Mouse (Mus musculus) hindbrain, embryonic 12.5 days (tissue): ENCODE data around the gene Smoc1. TPM values are rescaled to one million over a fixed set of nuclear protein-coding genes. Genes with fewer than 3 reads are reported as not detected.
A peak's percentile ranks its signal among the peaks of the same experiment; 100 is the strongest.

Source experiments
- ATAC-seq: fragments of 200-750 bp; cut with Nextera tagmentation; 2 replicates; pipeline ENCODE4 v1.8.0; 2017; ENCODE audit warnings: moderate TSS enrichment; ENCODE audit not compliant: low FRiP score
- H3K27ac ChIP-seq: fragments of 300-500 bp; sonication (generic); 2 replicates; pipeline ENCODE4 v1.5.1; 2016; ENCODE audit warnings: mild to moderate bottlenecking
- H3K27me3 ChIP-seq: fragments of 300-500 bp; sonication (generic); 2 replicates; pipeline ENCODE4 v1.6.1; 2016; ENCODE audit warnings: mild to moderate bottlenecking
- H3K36me3 ChIP-seq: fragments of 300-500 bp; sonication (generic); 2 replicates; pipeline ENCODE4 v1.6.1; 2016; ENCODE audit warnings: mild to moderate bottlenecking
- H3K4me1 ChIP-seq: fragments of 300-500 bp; sonication (generic); 2 replicates; pipeline ENCODE4 v1.6.1; 2016
- H3K4me2 ChIP-seq: fragments of 300-500 bp; sonication (generic); replicated peaks from 2 replicates; pipeline ENCODE4 v1.6.1; 2016; ENCODE audit warnings: mild to moderate bottlenecking
- H3K4me3 ChIP-seq: fragments of 300-500 bp; sonication (generic); 2 replicates; pipeline ENCODE4 v1.5.1; 2016; ENCODE audit warnings: mild to moderate bottlenecking
- H3K9ac ChIP-seq: fragments of 300-500 bp; sonication (generic); 2 replicates; pipeline ENCODE4 v1.6.1; 2016; ENCODE audit warnings: mild to moderate bottlenecking, moderate library complexity
- H3K9me3 ChIP-seq: fragments of 300-500 bp; sonication (generic); replicated peaks from 2 replicates; pipeline ENCODE4 v1.6.1; 2016; ENCODE audit warnings: mild to moderate bottlenecking
- WGBS: fragments of 180-500 bp; shearing (Covaris S2); methylation state at CpG from one replicate; pipeline ENCODE4 v1.1.7; 2016; 5-methylcytosine and 5-hydroxymethylcytosine counted together
- polyA plus RNA-seq: library from polyadenylated mRNA; unstranded; fragments of >200 nt; fragmentation: Nextera tagmentation; extraction: Ambion mirVana; gene quantifications from 2 replicates; pipeline ENCODE4 v1.2.1, GENCODE M21; 2016

Smoc1 gene
- polyA plus RNA-seq, 1 experiment from 2014 or later = 22.6 TPM

DNA sequence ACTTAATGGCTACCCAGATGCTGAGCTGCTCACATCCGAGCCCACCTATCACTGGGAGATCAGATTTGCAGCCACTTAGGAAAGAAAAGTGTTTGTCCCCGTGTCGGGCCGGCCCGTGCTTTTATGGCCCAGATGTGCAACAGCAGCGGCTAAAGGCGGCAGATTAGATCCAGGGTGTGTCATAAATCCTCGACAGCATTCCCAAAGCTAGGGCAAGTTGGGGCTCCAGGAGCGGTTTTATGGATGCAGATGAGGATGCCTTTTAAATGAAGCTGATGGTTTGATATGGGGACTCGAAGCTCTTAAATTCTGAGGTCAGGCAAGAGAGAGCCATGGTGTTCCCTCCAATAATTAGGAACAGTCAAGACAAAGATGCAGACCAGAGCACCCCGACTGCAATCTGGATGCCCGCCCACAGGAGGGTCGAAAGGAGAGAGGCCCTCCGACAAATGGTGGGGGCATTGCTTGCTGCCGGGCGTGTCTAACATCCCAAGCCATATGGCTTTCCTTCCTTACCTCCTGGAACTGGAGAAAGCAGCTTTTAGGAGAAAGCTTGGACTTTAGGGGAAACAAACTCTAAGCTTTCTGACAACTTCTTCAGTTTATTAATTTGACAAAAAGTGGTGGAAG lies 1.8 kb downstream of the Smoc1 start:
- Histone ChIP-seq H3K27ac (no peak overlapping the region), H3K9ac (peak overlapping the region; percentile 76), H3K4me2 (peak overlapping the region; percentile 86), H3K4me3 (peak overlapping the region; percentile 77), H3K27me3 (peaks cover 24% of the 10 kb centered on the region), H3K9me3 (no peaks in the 10 kb centered on the region), H3K4me1 (peaks cover 39% of the 10 kb centered on the region), H3K36me3 (no peaks in the 10 kb centered on the region)
- WGBS = 39% methylated on average over 16 of the region's 16 CpGs
- no peak for ATAC-seq

DNA sequence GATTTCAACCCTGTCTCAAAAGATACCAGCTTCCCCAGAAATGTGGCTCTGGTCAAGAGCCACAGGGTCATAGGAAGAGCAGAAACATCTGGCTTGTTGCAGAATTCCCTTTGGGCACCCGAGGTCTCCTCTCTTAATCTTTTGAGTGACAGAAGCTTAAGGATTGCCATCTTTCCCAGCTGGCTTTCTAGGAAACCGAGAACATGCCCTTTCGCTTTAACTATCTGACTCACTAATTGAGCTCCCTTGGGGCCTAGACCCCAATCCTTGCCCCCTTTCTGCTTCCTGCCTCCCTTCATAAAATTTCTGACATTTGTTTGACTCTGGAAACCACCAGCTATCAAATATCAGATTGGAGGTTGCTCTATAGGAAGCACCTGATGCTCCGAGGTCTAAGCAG lies 3.1 kb downstream of the Smoc1 start:
- Histone ChIP-seq H3K9ac (no peak overlapping the region), H3K27me3 (peaks cover 24% of the 10 kb centered on the region), H3K4me1 (peaks cover 52% of the 10 kb centered on the region), H3K4me2 (0 out of 2 replicates have a peak overlapping the region, but pooled peaks have one; percentile 7), H3K36me3 (no peaks in the 10 kb centered on the region), H3K4me3 (no peak overlapping the region), H3K27ac (no peak overlapping the region), H3K9me3 (no peaks in the 10 kb centered on the region)
- no peak for ATAC-seq
- WGBS = 60% methylated on average over 4 of the region's 4 CpGs

DNA sequence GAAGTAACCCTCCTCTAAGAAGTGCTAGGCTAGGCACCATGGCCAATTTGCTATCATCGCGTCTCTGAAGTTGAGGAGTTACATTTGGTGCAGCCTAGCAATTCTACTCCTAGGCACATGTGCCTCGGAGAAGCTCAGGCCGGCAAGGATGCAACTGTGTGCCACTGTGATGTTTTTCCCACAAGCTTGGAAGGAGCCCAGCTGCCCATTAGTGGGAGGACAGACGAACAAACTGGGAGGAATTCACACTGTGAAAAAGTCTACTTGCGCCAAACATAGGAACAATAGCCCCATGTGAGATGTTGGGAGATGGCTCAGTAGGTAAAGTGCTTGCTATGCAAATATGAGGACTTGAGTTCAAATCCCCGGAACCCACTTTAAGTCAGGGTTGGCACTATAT lies 5.0 kb downstream of the Smoc1 start:
- Histone ChIP-seq H3K4me2 (no peak overlapping the region), H3K27me3 (peaks cover 13% of the 10 kb centered on the region; the same call in 1 of the 2 replicates), H3K9me3 (no peaks in the 10 kb centered on the region), H3K9ac (no peak overlapping the region), H3K4me1 (peaks cover 46% of the 10 kb centered on the region), H3K27ac (no peak overlapping the region), H3K4me3 (no peak overlapping the region), H3K36me3 (no peaks in the 10 kb centered on the region)
- no peak for ATAC-seq
- WGBS = 88% methylated on average over 7 of the region's 7 CpGs

DNA sequence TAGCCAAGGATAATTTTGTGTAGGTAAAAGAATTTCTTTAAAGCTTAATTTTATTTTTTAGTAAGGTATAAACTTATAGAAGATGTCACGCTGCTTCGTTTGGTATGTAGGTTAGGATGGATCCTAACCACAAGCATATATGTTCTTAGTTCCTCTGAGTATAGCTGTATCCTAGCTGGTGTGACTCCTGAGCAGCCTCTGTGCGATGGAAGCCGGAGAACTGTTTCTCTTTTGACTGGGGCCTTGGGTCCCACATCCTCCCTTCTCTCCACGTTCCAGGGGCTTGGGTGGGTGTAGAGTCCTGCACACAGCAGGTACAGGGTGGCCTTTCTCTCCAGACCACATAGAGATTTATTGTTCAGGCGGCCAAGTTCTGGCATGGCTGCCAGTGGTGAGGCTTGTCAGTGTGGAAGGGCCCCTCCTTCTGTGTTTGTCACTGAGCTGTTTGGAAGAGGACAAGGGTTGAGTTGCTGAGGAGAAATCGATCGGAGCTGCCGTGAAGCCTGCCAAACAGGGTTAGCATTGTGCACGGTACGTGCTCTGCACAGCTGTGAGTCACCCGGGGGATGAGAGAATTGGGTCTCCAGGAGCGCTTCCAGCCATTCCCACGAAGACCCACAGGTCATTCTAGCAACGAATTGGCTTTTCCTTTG lies 6.9 kb downstream of the Smoc1 start:
- 58% methylated on average over 15 of the region's 15 CpGs for WGBS
- H3K27ac ChIP-seq = peak overlapping the region; percentile 67
- H3K27me3 ChIP-seq = no peaks in the 10 kb centered on the region
- H3K36me3 ChIP-seq = no peaks in the 10 kb centered on the region
- H3K9me3 ChIP-seq = no peaks in the 10 kb centered on the region
- 0 out of 2 replicates have a peak overlapping the region, but pooled peaks have one; percentile 13 for H3K4me2 ChIP-seq
- H3K9ac ChIP-seq = no peak overlapping the region
- peak; percentile 64 for ATAC-seq
- H3K4me3 ChIP-seq = no peak overlapping the region
- peaks cover 33% of the 10 kb centered on the region for H3K4me1 ChIP-seq

DNA sequence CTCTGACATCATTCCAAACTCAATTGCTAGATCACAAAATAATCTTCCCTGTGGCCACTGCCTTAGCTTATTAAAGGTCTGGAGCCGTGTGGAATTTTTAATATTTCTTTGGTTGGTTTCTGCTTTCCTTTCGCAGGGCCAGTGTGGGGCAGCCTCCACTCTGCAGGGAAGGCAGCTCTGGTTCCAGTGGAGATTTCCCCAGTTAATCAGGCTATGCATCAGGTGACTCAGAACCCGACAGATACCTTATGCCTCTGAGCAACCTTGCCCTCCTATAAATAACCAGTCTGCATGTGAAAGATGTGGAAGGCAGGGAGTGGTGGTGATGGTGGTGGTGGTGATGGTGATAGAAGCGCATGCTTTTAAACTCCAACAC lies 7.4 kb downstream of the Smoc1 start:
- Histone ChIP-seq H3K4me1 (peaks cover 31% of the 10 kb centered on the region), H3K9ac (no peak overlapping the region), H3K4me2 (no peak overlapping the region), H3K27ac (peak overlapping the region; percentile 67), H3K36me3 (no peaks in the 10 kb centered on the region), H3K9me3 (no peaks in the 10 kb centered on the region), H3K27me3 (no peaks in the 10 kb centered on the region), H3K4me3 (no peak overlapping the region)
- ATAC-seq = 0 out of 2 replicates have a peak, but pooled peaks have one; percentile 19
- WGBS = 82% methylated on average over 4 of the region's 4 CpGs

DNA sequence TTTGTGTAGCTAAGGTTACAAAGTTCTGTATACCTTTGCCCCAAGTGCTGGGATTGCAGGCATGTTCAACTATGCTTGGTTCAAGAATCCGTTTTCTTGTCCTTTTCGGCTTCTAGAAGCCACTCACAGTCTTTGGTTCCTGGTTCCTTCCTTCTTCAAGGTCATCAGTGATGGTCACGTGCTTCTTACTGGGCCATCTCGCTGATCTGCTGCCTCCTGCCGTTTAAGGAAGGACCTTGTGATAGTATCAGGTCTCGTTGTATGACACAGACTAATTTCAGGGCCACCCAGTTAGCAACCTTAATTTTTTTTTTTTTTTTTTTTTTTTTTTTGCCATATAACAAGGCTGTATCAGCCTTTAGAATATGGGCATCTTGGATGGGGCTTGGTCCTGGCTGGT lies 9.2 kb downstream of the Smoc1 start:
- no peaks in the 10 kb centered on the region for H3K9me3 ChIP-seq
- no peaks in the 10 kb centered on the region for H3K36me3 ChIP-seq
- H3K4me3 ChIP-seq = no peak overlapping the region
- no peak overlapping the region for H3K4me2 ChIP-seq
- WGBS = 92% methylated on average over 6 of the region's 6 CpGs
- H3K27ac ChIP-seq = no peak overlapping the region
- H3K9ac ChIP-seq = no peak overlapping the region
- ATAC-seq = no peak
- H3K4me1 ChIP-seq = peaks cover 23% of the 10 kb centered on the region
- no peaks in the 10 kb centered on the region for H3K27me3 ChIP-seq

DNA sequence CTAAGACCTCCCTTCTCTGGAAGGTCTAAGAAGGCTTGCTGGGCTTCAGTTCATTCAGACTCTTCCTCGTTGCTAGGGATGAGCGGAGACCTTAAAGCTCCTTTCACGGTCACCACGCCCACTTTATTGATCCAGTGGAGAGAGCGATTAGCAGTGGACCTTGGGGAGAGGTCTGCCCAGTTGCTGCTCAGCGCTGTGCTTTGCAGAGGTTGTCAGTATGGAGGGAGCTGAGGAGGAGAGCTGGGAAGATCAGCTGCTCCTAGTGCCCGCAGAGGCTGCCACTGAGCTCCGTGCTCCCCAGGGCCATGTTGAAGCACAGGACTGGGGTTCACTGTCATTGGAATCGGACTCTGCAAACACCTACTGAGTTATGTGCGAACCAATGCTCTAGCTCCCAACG lies 17.0 kb downstream of the Smoc1 start:
- no peak overlapping the region for H3K4me3 ChIP-seq
- no peaks in the 10 kb centered on the region for H3K27me3 ChIP-seq
- peaks cover 15% of the 10 kb centered on the region for H3K4me1 ChIP-seq
- no peaks in the 10 kb centered on the region for H3K9me3 ChIP-seq
- peak overlapping the region; percentile 20 for H3K4me2 ChIP-seq
- ATAC-seq = no peak
- H3K9ac ChIP-seq = no peak overlapping the region
- H3K36me3 ChIP-seq = no peaks in the 10 kb centered on the region
- 50% methylated on average over 11 of the region's 11 CpGs for WGBS
- no peak overlapping the region for H3K27ac ChIP-seq

DNA sequence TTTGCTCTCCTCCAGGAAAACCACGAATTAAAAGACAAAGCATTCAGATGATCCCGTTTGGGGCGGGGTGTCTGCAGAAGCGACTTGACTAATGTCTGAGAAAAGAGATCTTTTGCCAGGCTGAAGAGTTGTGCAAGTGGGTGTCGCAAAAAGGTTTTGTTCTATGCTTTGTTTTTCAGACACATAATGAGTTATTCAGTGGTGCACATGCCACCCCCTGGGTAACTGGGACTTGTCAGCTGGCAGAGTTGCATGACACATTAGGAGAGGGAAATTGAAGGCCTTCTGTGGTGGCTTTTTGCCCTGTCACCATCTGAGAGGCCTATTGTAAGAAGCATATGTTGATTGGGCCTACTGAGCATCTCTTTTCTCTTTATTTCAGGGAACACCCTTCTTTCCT lies 20.3 kb downstream of the Smoc1 start:
- Histone ChIP-seq H3K27me3 (no peaks in the 10 kb centered on the region), H3K27ac (no peak overlapping the region), H3K4me3 (no peak overlapping the region), H3K9me3 (no peaks in the 10 kb centered on the region), H3K9ac (no peak overlapping the region), H3K4me1 (peaks cover 15% of the 10 kb centered on the region), H3K4me2 (no peak overlapping the region), H3K36me3 (no peaks in the 10 kb centered on the region)
- no peak for ATAC-seq
- WGBS = 57% methylated on average over 5 of the region's 5 CpGs

DNA sequence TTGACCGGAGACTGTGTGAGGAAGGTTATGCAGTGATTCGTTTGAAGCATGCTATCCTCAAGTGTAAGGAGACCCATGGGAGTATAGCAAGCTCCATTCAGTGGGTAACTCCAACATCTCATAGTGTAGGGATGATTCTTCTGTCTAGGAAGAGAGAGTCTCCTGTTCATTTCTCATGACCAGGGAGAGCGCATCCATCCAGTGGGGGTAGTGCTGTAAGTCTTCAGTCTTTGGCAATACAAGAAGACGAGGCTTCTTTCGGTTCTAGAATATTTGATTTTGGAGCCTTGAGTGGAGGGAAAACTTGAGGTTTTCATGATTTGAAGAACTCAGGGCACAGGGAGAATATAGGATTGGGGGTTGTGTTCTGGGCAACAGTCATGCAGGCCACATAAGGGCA lies 23.1 kb downstream of the Smoc1 start:
- Histone ChIP-seq H3K4me1 (peaks cover 10% of the 10 kb centered on the region), H3K9me3 (no peaks in the 10 kb centered on the region), H3K27me3 (no peaks in the 10 kb centered on the region), H3K4me2 (no peak overlapping the region), H3K4me3 (no peak overlapping the region), H3K36me3 (no peaks in the 10 kb centered on the region), H3K9ac (no peak overlapping the region), H3K27ac (no peak overlapping the region)
- no peak for ATAC-seq
- 94% methylated on average over 5 of the region's 5 CpGs for WGBS

DNA sequence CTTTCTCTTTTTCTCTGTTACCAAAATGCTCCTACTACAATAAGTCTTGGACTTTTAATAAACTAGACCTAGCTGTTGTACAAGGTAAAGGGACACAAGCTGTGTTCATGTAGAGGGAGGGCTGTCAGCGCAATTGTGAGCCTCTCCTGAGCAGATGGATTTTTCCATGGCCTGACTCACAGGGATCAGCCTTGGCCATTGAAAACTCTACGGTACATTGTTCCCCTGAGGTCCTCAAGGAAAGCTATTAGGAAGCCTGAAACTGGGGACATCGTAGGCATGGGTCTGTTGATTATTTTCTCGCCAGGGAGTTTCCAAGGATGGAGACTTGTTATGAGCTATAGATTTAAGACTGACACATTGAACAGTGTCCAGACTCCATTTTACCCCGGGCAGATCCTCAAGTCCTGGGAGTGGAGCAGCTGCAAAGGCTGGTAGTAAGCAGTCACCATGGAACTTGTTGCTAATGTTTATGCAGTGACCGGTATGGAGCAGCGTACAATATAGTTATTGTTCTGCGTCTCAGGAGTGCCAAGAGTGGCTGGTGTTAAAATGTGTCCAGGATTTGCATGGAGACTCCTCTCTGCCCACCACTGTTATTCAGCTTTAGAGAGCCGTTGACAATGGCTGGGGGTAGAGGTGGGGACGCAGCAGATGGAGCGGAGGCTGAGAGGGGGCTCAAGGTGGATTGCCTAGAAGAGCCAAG lies 28.5 kb downstream of the Smoc1 start:
- Histone ChIP-seq H3K27ac (peak overlapping the region; percentile 64), H3K4me2 (no peak overlapping the region)
- ATAC-seq = peak; percentile 91

DNA sequence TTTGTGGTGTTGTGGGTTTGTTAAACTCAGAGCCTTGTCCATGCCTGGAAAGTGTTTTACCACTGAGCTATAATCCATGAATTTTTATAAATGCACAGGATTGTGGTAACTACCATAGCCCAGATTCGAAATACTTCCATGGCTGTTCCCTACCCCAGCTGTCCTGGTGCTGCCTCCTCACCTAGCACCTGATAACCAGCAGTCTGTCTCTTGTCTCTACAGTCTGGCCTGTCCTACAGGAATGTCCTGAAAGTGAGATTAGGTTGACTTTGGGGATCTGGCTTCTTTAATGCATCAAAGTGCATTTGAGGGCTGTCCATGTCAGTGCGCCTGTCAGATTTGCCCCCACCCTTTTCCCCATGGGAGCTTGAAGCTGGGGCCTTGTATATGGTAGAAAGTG lies 29.2 kb downstream of the Smoc1 start:
- no peaks in the 10 kb centered on the region for H3K9me3 ChIP-seq
- H3K9ac ChIP-seq = no peak overlapping the region
- ATAC-seq = no peak
- H3K4me3 ChIP-seq = no peak overlapping the region
- no peaks in the 10 kb centered on the region for H3K36me3 ChIP-seq
- H3K4me1 ChIP-seq = peaks cover 13% of the 10 kb centered on the region
- no peak overlapping the region for H3K27ac ChIP-seq
- H3K4me2 ChIP-seq = no peak overlapping the region
- WGBS = 95% methylated on average over 2 of the region's 2 CpGs
- no peaks in the 10 kb centered on the region for H3K27me3 ChIP-seq

More for the DNA sequence above, 28.5 kb downstream of the Smoc1 start:
- no peaks in the 10 kb centered on the region for H3K36me3 ChIP-seq
- no peaks in the 10 kb centered on the region for H3K9me3 ChIP-seq
- no peak overlapping the region for H3K9ac ChIP-seq
- H3K27me3 ChIP-seq = no peaks in the 10 kb centered on the region
- H3K4me3 ChIP-seq = no peak overlapping the region
- H3K4me1 ChIP-seq = peaks cover 13% of the 10 kb centered on the region
- 33% methylated on average over 11 of the region's 11 CpGs for WGBS

DNA sequence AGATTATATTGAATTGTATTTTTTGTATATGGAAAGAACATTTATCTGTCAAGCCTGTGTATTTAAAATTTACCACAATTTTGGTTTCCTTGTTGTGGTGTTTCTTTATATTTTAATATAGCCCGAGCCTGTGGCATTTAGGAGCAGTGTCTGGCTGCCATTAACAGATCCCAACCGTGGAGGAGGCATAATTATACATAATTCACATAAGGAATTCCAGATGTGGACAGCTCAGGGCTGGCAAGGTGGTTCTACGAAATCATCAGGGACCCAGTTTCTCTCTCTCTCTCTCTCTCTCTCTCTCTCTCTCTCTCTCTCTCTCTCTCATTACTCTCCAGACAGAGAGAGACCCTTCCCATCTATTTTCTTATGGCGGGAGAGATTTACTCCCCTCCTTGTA lies 31.0 kb downstream of the Smoc1 start:
- 64% methylated on average over 4 of the region's 4 CpGs for WGBS
- ATAC-seq = no peak

More for the DNA sequence above, 31.0 kb downstream of the Smoc1 start:
- Histone ChIP-seq H3K4me3 (no peak overlapping the region), H3K4me1 (peaks cover 13% of the 10 kb centered on the region), H3K9ac (no peak overlapping the region), H3K4me2 (no peak overlapping the region), H3K9me3 (no peaks in the 10 kb centered on the region), H3K36me3 (no peaks in the 10 kb centered on the region), H3K27ac (no peak overlapping the region), H3K27me3 (no peaks in the 10 kb centered on the region)
